Mouse (Mus musculus): ENCODE measurements at regions not wholly inside any gene's neighbourhood (a gene's known extent, or its start where the extent isn't known, plus 50 kb on each side); places are given as distances from the start of the nearest gene placed in this dataset.

GRCm38 (mm10) chr10:14333344-14333743 lies 212.1 kb downstream of the Adgrg6 start:
- no peaks in the 10 kb centered on the region for H3K27me3 ChIP-seq (replicated peaks; ENCODE audit: control insufficient read depth, insufficient read depth, low read length)
- no peak overlapping the region for H3K9ac ChIP-seq (ENCODE audit: low read depth, low read length)
- no peak overlapping the region; the same call in 1 of the 2 replicates for H3K27ac ChIP-seq (ENCODE audit: low read depth, low read length)
- H3K4me2 ChIP-seq (ENCODE audit: low read length): no peak overlapping the region
- H3K36me3 ChIP-seq (ENCODE audit: control insufficient read depth, insufficient read depth, low read length): no peaks in the 10 kb centered on the region
- no peaks in the 10 kb centered on the region for H3K9me3 ChIP-seq (ENCODE audit: control insufficient read depth, low read length)
- ATAC-seq: peak; percentile 24
- 27% methylated on average over 4 of the region's 4 CpGs for WGBS
- no peak overlapping the region for H3K4me3 ChIP-seq (ENCODE audit: low read length)
- peaks cover 12% of the 10 kb centered on the region for H3K4me1 ChIP-seq (ENCODE audit: control insufficient read depth, insufficient read depth, low read depth, low read length)

- no peak overlapping the region for H3K4me2 ChIP-seq (ENCODE audit: low read length)
- no peak overlapping the region for H3K4me3 ChIP-seq (ENCODE audit: low read length)
- H3K27me3 ChIP-seq (replicated peaks; ENCODE audit: control insufficient read depth, insufficient read depth, low read length): no peaks in the 10 kb centered on the region
- 22% methylated on average over 4 of the region's 4 CpGs for WGBS
- ATAC-seq: peak; percentile 98
- peaks cover 12% of the 10 kb centered on the region for H3K4me1 ChIP-seq (ENCODE audit: control insufficient read depth, insufficient read depth, low read depth, low read length)
- no peaks in the 10 kb centered on the region for H3K9me3 ChIP-seq (ENCODE audit: control insufficient read depth, low read length)
- H3K9ac ChIP-seq (ENCODE audit: low read depth, low read length): no peak overlapping the region
- no peaks in the 10 kb centered on the region for H3K36me3 ChIP-seq (ENCODE audit: control insufficient read depth, insufficient read depth, low read length)
- H3K27ac ChIP-seq (ENCODE audit: low read depth, low read length): peak overlapping the region; percentile 54
Measured at GRCm38 (mm10) chr10:14332688-14333117, 212.8 kb downstream of the Adgrg6 start.

GRCm38 (mm10) chr10:14328846-14329245 lies 216.6 kb downstream of the Adgrg6 start:
- Histone ChIP-seq H3K27ac (ENCODE audit: low read depth, low read length) (no peak overlapping the region), H3K4me3 (ENCODE audit: low read length) (no peak overlapping the region), H3K36me3 (ENCODE audit: control insufficient read depth, insufficient read depth, low read length) (no peaks in the 10 kb centered on the region), H3K27me3 (replicated peaks; ENCODE audit: control insufficient read depth, insufficient read depth, low read length) (no peaks in the 10 kb centered on the region), H3K9me3 (ENCODE audit: control insufficient read depth, low read length) (no peaks in the 10 kb centered on the region), H3K4me1 (ENCODE audit: control insufficient read depth, insufficient read depth, low read depth, low read length) (peaks cover 12% of the 10 kb centered on the region), H3K9ac (ENCODE audit: low read depth, low read length) (no peak overlapping the region), H3K4me2 (ENCODE audit: low read length) (no peak overlapping the region)
- no peak for ATAC-seq
- 69% methylated on average over 2 of the region's 2 CpGs for WGBS

GRCm38 (mm10) chr10:14326229-14326628 lies 219.2 kb downstream of the Adgrg6 start:
- no peak overlapping the region for H3K9ac ChIP-seq (ENCODE audit: low read depth, low read length)
- no peaks in the 10 kb centered on the region for H3K27me3 ChIP-seq (replicated peaks; ENCODE audit: control insufficient read depth, insufficient read depth, low read length)
- H3K4me2 ChIP-seq (ENCODE audit: low read length): no peak overlapping the region
- H3K4me1 ChIP-seq (ENCODE audit: control insufficient read depth, insufficient read depth, low read depth, low read length): no peaks in the 10 kb centered on the region
- no peaks in the 10 kb centered on the region for H3K36me3 ChIP-seq (ENCODE audit: control insufficient read depth, insufficient read depth, low read length)
- WGBS: 88% methylated on average over 6 of the region's 6 CpGs
- no peaks in the 10 kb centered on the region for H3K9me3 ChIP-seq (ENCODE audit: control insufficient read depth, low read length)
- ATAC-seq: no peak
- H3K27ac ChIP-seq (ENCODE audit: low read depth, low read length): no peak overlapping the region
- H3K4me3 ChIP-seq (ENCODE audit: low read length): no peak overlapping the region

GRCm38 (mm10) chr10:14321503-14321902 lies 224.0 kb downstream of the Adgrg6 start:
- no peaks in the 10 kb centered on the region for H3K36me3 ChIP-seq (ENCODE audit: control insufficient read depth, insufficient read depth, low read length)
- WGBS: 6% methylated on average over 4 of the region's 4 CpGs
- no peak overlapping the region for H3K4me2 ChIP-seq (ENCODE audit: low read length)
- no peaks in the 10 kb centered on the region for H3K27me3 ChIP-seq (replicated peaks; ENCODE audit: control insufficient read depth, insufficient read depth, low read length)
- H3K9me3 ChIP-seq (ENCODE audit: control insufficient read depth, low read length): no peaks in the 10 kb centered on the region
- H3K4me3 ChIP-seq (ENCODE audit: low read length): no peak overlapping the region
- no peak overlapping the region for H3K9ac ChIP-seq (ENCODE audit: low read depth, low read length)
- H3K27ac ChIP-seq (ENCODE audit: low read depth, low read length): no peak overlapping the region
- peak; percentile 61; the same call in 1 of the 2 replicates for ATAC-seq
- no peaks in the 10 kb centered on the region for H3K4me1 ChIP-seq (ENCODE audit: control insufficient read depth, insufficient read depth, low read depth, low read length)

- Histone ChIP-seq H3K4me3 (ENCODE audit: low read length) (no peak overlapping the region), H3K27me3 (replicated peaks; ENCODE audit: control insufficient read depth, insufficient read depth, low read length) (no peaks in the 10 kb centered on the region), H3K36me3 (ENCODE audit: control insufficient read depth, insufficient read depth, low read length) (no peaks in the 10 kb centered on the region), H3K9ac (ENCODE audit: low read depth, low read length) (no peak overlapping the region), H3K9me3 (ENCODE audit: control insufficient read depth, low read length) (no peaks in the 10 kb centered on the region), H3K27ac (ENCODE audit: low read depth, low read length) (no peak overlapping the region), H3K4me1 (ENCODE audit: control insufficient read depth, insufficient read depth, low read depth, low read length) (no peaks in the 10 kb centered on the region), H3K4me2 (ENCODE audit: low read length) (no peak overlapping the region)
- ATAC-seq: no peak
- 82% methylated on average over 7 of the region's 7 CpGs for WGBS
Measured at GRCm38 (mm10) chr10:14315232-14315631, 230.2 kb downstream of the Adgrg6 start.

- Histone ChIP-seq H3K9ac (ENCODE audit: low read depth, low read length) (no peak overlapping the region), H3K4me2 (ENCODE audit: low read length) (no peak overlapping the region), H3K36me3 (ENCODE audit: control insufficient read depth, insufficient read depth, low read length) (no peaks in the 10 kb centered on the region), H3K27ac (ENCODE audit: low read depth, low read length) (no peak overlapping the region), H3K4me3 (ENCODE audit: low read length) (no peak overlapping the region), H3K4me1 (ENCODE audit: control insufficient read depth, insufficient read depth, low read depth, low read length) (no peaks in the 10 kb centered on the region), H3K27me3 (replicated peaks; ENCODE audit: control insufficient read depth, insufficient read depth, low read length) (no peaks in the 10 kb centered on the region), H3K9me3 (ENCODE audit: control insufficient read depth, low read length) (no peaks in the 10 kb centered on the region)
- ATAC-seq: no peak
- 52% methylated on average over 4 of the region's 4 CpGs for WGBS
Measured at GRCm38 (mm10) chr10:14314607-14315006, 230.9 kb downstream of the Adgrg6 start.

GRCm38 (mm10) chr10:14314004-14314581 lies 231.4 kb downstream of the Adgrg6 start:
- H3K36me3 ChIP-seq (ENCODE audit: control insufficient read depth, insufficient read depth, low read length): no peaks in the 10 kb centered on the region
- no peaks in the 10 kb centered on the region for H3K9me3 ChIP-seq (ENCODE audit: control insufficient read depth, low read length)
- H3K9ac ChIP-seq (ENCODE audit: low read depth, low read length): no peak overlapping the region
- WGBS: 83% methylated on average over 10 of the region's 10 CpGs
- no peak overlapping the region for H3K27ac ChIP-seq (ENCODE audit: low read depth, low read length)
- no peak overlapping the region for H3K4me2 ChIP-seq (ENCODE audit: low read length)
- no peaks in the 10 kb centered on the region for H3K4me1 ChIP-seq (ENCODE audit: control insufficient read depth, insufficient read depth, low read depth, low read length)
- H3K4me3 ChIP-seq (ENCODE audit: low read length): no peak overlapping the region
- no peak for ATAC-seq
- no peaks in the 10 kb centered on the region for H3K27me3 ChIP-seq (replicated peaks; ENCODE audit: control insufficient read depth, insufficient read depth, low read length)

GRCm38 (mm10) chr10:14312959-14313358 lies 232.5 kb downstream of the Adgrg6 start:
- Histone ChIP-seq H3K9me3 (ENCODE audit: control insufficient read depth, low read length) (no peaks in the 10 kb centered on the region), H3K4me1 (ENCODE audit: control insufficient read depth, insufficient read depth, low read depth, low read length) (no peaks in the 10 kb centered on the region), H3K9ac (ENCODE audit: low read depth, low read length) (no peak overlapping the region), H3K27me3 (replicated peaks; ENCODE audit: control insufficient read depth, insufficient read depth, low read length) (no peaks in the 10 kb centered on the region), H3K4me3 (ENCODE audit: low read length) (no peak overlapping the region), H3K4me2 (ENCODE audit: low read length) (no peak overlapping the region), H3K27ac (ENCODE audit: low read depth, low read length) (no peak overlapping the region), H3K36me3 (ENCODE audit: control insufficient read depth, insufficient read depth, low read length) (no peaks in the 10 kb centered on the region)
- no peak for ATAC-seq
- WGBS: 87% methylated on average over 4 of the region's 4 CpGs

GRCm38 (mm10) chr10:14311962-14312361 lies 233.5 kb downstream of the Adgrg6 start:
- Histone ChIP-seq H3K9me3 (ENCODE audit: control insufficient read depth, low read length) (no peaks in the 10 kb centered on the region), H3K27me3 (replicated peaks; ENCODE audit: control insufficient read depth, insufficient read depth, low read length) (no peaks in the 10 kb centered on the region), H3K36me3 (ENCODE audit: control insufficient read depth, insufficient read depth, low read length) (no peaks in the 10 kb centered on the region), H3K9ac (ENCODE audit: low read depth, low read length) (no peak overlapping the region), H3K4me2 (ENCODE audit: low read length) (no peak overlapping the region), H3K4me1 (ENCODE audit: control insufficient read depth, insufficient read depth, low read depth, low read length) (no peaks in the 10 kb centered on the region), H3K27ac (ENCODE audit: low read depth, low read length) (no peak overlapping the region), H3K4me3 (ENCODE audit: low read length) (no peak overlapping the region)
- no peak for ATAC-seq
- 83% methylated on average over 3 of the region's 3 CpGs for WGBS
